8 mouse cellular contexts compared by ENCODE assay signal in genomic region chr12:109528263-109528545, GRCm38 (mm10).
DNase-seq lines count a peak whose midpoint lies in the region; ATAC-seq and TF ChIP-seq lines count a peak whose summit lies in the region.

No protein-coding gene starts in this region.

- peak overlapping the region; percentile 53 for H3K4me2 ChIP-seq in heart, postnatal 0 days (ENCODE audit: low read depth, low read length)
- peak overlapping the region; percentile 59 for H3K4me2 ChIP-seq in liver, embryonic 11.5 days

- H3K9ac ChIP-seq in heart, postnatal 0 days (replicated peaks; ENCODE audit: low read depth, low read length), result no peak overlapping the region
- H3K9ac ChIP-seq in liver, embryonic 11.5 days (ENCODE audit: low read depth, low read length), result no peak overlapping the region

- H3K9me3 ChIP-seq in heart, postnatal 0 days (replicated peaks; ENCODE audit: control insufficient read depth, low read length), result 0 out of 2 replicates have a peak, but pooled peaks cover 12% of the 10 kb centered on the region
- peaks cover 11% of the 10 kb centered on the region; the same call in 1 of the 2 replicates for H3K9me3 ChIP-seq in liver, embryonic 11.5 days (ENCODE audit: control insufficient read depth, low read length)

- peak overlapping the region; percentile 30 for H3K4me3 ChIP-seq in heart, postnatal 0 days (ENCODE audit: low read depth, low read length)
- H3K4me3 ChIP-seq in liver, embryonic 11.5 days (ENCODE audit: low read depth, low read length), result peak overlapping the region; percentile 28

- no peaks in the 10 kb centered on the region for H3K36me3 ChIP-seq in heart, postnatal 0 days (replicated peaks; ENCODE audit: control insufficient read depth, insufficient read depth, low read length)
- no peaks in the 10 kb centered on the region for H3K36me3 ChIP-seq in liver, embryonic 11.5 days (ENCODE audit: control insufficient read depth, insufficient read depth, low read length)

- no peak for ATAC-seq in heart, postnatal 0 days (ENCODE audit: insufficient read depth, low read depth)
- ATAC-seq in liver, embryonic 11.5 days (replicated peaks; ENCODE audit: low FRiP score), result no peak

- no peaks in the 10 kb centered on the region for H3K4me1 ChIP-seq in heart, postnatal 0 days (ENCODE audit: control insufficient read depth, insufficient read depth)
- H3K4me1 ChIP-seq in liver, embryonic 11.5 days (replicated peaks; ENCODE audit: control insufficient read depth, insufficient read depth, low read length), result peaks cover 25% of the 10 kb centered on the region

- 35% methylated on average over 27 of the region's 27 CpGs for WGBS in heart, postnatal 0 days
- WGBS in liver, embryonic 11.5 days, result 55% methylated on average over 27 of the region's 27 CpGs

- DNase-seq in cerebellum, postnatal 25 days, result peak; percentile 15 to 59
- no peak for DNase-seq in cerebellum, adult 8-10 months
- DNase-seq in ES-CJ7 (ENCODE audit: low read depth, low spot score), result peak; percentile 46
- DNase-seq in heart, postnatal 0 days (ENCODE audit: low spot score), result no peak
- DNase-seq in liver, embryonic 11.5 days (ENCODE audit: low spot score), result no peak
- DNase-seq in thymus, postnatal 14 days, result no peak
- DNase-seq in thymus, postnatal 4 days, result no peak
- no peak for DNase-seq in yolk sac, embryonic 10.5 days (ENCODE audit: low spot score)

- no peak for TF ChIP-seq CTCF in heart, postnatal 0 days (IDR thresholded peaks at IDR 0.05; ENCODE audit: low read depth)

- TF ChIP-seq EP300 in heart, postnatal 0 days (IDR thresholded peaks at IDR 0.05; ENCODE audit: low read depth), result no peak

- H3K27ac ChIP-seq in heart, postnatal 0 days (ENCODE audit: low read depth), result no peak overlapping the region
- H3K27ac ChIP-seq in liver, embryonic 11.5 days (ENCODE audit: low read depth, low read length), result peak overlapping the region; percentile 28; the same call in 1 of the 2 replicates

- no peaks in the 10 kb centered on the region for H3K27me3 ChIP-seq in heart, postnatal 0 days (ENCODE audit: control insufficient read depth, insufficient read depth, low read length)
- peaks cover 13% of the 10 kb centered on the region for H3K27me3 ChIP-seq in liver, embryonic 11.5 days (replicated peaks; ENCODE audit: control insufficient read depth, insufficient read depth, low read length)

Comparison
In these comparisons a context has a peak if more than half of its experiments do, and no peak if none do; other contexts are left out.
1. DNase-seq: peak in cerebellum, postnatal 25 days (2 of 2) and ES-CJ7 (single experiment); none in cerebellum, adult 8-10 months (single experiment), heart, postnatal 0 days (single experiment), liver, embryonic 11.5 days (single experiment), thymus, postnatal 14 days (single experiment), thymus, postnatal 4 days (single experiment) and yolk sac, embryonic 10.5 days (single experiment).